Mouse (Mus musculus): ENCODE results near the gene Bckdhb.

DNA sequence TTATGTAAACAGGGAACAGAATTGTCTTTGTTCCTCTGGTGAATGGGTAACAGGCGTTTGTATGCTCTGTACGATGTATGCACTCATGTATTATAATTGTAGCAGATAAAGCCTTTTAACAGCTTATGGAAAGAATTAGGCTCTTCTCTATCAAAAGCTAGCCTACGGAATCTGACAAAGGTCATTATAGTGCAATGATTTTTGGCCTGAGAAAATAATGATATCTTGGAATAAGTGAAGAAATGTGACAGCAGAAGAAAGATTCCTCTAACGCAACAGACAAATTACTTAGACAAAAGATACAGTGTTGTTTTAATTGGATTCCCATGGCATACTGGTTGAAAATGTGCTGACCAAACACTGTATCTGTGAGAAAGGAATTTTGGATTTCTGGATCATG, 122.0 kb downstream of the Bckdhb start:
- TF ChIP-seq POLR2A (IDR thresholded peaks at IDR 0.05; ENCODE audit: low read depth, low read length) (no peak), CTCF (conservative IDR thresholded peaks at IDR 0.05; ENCODE audit: insufficient read depth, insufficient read length, low read depth, low read length) (no peak)

Data from kidney, adult 2 months (tissue).